Mouse (Mus musculus) hindbrain, embryonic 11.5 days (tissue): ENCODE measurements at regions not wholly inside any gene's neighbourhood (a gene's known extent, or its start where the extent isn't known, plus 50 kb on each side); places are given as distances from the start of the nearest gene placed in this dataset.
"Not testable (repeated sequence)": the region's sequence is repeated elsewhere in the genome, so short reads cannot be mapped to it uniquely, and the experiment has no call there.

Source experiments
- ATAC-seq: fragments of 200-750 bp; cut with Nextera tagmentation; 2 replicates; pipeline ENCODE4 v1.8.0; 2017; ENCODE audit warnings: mild to moderate bottlenecking, moderate TSS enrichment, moderate library complexity; ENCODE audit not compliant: low FRiP score
- DNase-seq: peaks from one replicate; pipeline ENCODE4 v3.0.0-alpha.2; 2015; ENCODE audit warnings: low spot score
- H3K27ac ChIP-seq: fragments of 300-500 bp; sonication (generic); 2 replicates; pipeline ENCODE4 v1.5.1; 2014; ENCODE audit warnings: mild to moderate bottlenecking, low read depth, low read length
- H3K27me3 ChIP-seq: fragments of 300-500 bp; sonication (generic); 2 replicates; pipeline ENCODE4 v1.6.1; 2014; ENCODE audit warnings: mild to moderate bottlenecking, low read length, moderate library complexity, mixed read lengths; ENCODE audit not compliant: control insufficient read depth, insufficient read depth
- H3K36me3 ChIP-seq: fragments of 300-500 bp; sonication (generic); 2 replicates; pipeline ENCODE4 v1.6.1; 2014; ENCODE audit warnings: mild to moderate bottlenecking, low read length, moderate library complexity, mixed read lengths; ENCODE audit not compliant: control insufficient read depth, insufficient read depth
- H3K4me1 ChIP-seq: fragments of 300-500 bp; sonication (generic); replicated peaks from 2 replicates; pipeline ENCODE4 v1.6.1; 2014; ENCODE audit warnings: low read length, mixed read lengths; ENCODE audit not compliant: control insufficient read depth, insufficient read depth
- H3K4me2 ChIP-seq: fragments of 300-500 bp; sonication (generic); replicated peaks from 2 replicates; pipeline ENCODE4 v1.6.1; 2014; ENCODE audit warnings: mild to moderate bottlenecking, low read depth, low read length
- H3K4me3 ChIP-seq: fragments of 300-500 bp; sonication (generic); 2 replicates; pipeline ENCODE4 v1.5.1; 2014; ENCODE audit warnings: low read depth, low read length
- H3K9ac ChIP-seq: fragments of 300-500 bp; sonication (generic); 2 replicates; pipeline ENCODE4 v1.6.1; 2014; ENCODE audit warnings: low read depth, low read length
- H3K9me3 ChIP-seq: fragments of 300-500 bp; sonication (generic); 2 replicates; pipeline ENCODE4 v1.6.1; 2016; ENCODE audit warnings: low read length; ENCODE audit not compliant: control insufficient read depth
- WGBS: fragments of 180-500 bp; shearing (Covaris S2); extraction: QIAGEN DNeasy Blood & Tissue Kit; methylation state at CpG from one replicate; pipeline ENCODE4 v1.1.7; 2014; 5-methylcytosine and 5-hydroxymethylcytosine counted together

GRCm38 (mm10) chr3:3302657-3303056 is 2447.9 kb upstream of the Gm8797 start:
- 0 out of 2 replicates have a peak, but pooled peaks have one; percentile 10 for ATAC-seq

GRCm38 (mm10) chr3:3308461-3308860 is 2442.1 kb upstream of the Gm8797 start:
- no peak overlapping the region for H3K4me2 ChIP-seq
- 57% methylated on average over 14 of the region's 14 CpGs for WGBS
- H3K27me3 ChIP-seq = no peaks in the 10 kb centered on the region
- no peaks in the 10 kb centered on the region for H3K4me1 ChIP-seq
- 0 out of 2 replicates have a peak, but pooled peaks cover 2% of the 10 kb centered on the region for H3K9me3 ChIP-seq
- no peak overlapping the region for H3K9ac ChIP-seq
- ATAC-seq = no peak
- no peaks in the 10 kb centered on the region for H3K36me3 ChIP-seq
- no peak overlapping the region for H3K27ac ChIP-seq
- no peak overlapping the region for H3K4me3 ChIP-seq
- DNase-seq = no peak

More at GRCm38 (mm10) chr3:3302657-3303056, 2447.9 kb upstream of the Gm8797 start:
- H3K4me3 ChIP-seq, H3K27me3 ChIP-seq, H3K9ac ChIP-seq, H3K4me1 ChIP-seq, H3K36me3 ChIP-seq, H3K27ac ChIP-seq, H3K9me3 ChIP-seq, H3K4me2 ChIP-seq: not testable (repeated sequence)
- DNase-seq = peak; percentile 7
- WGBS = 35% methylated on average over 6 of the region's 6 CpGs

- 61% methylated on average over 17 of the region's 18 CpGs for WGBS
- H3K27ac ChIP-seq = no peak overlapping the region
- no peak overlapping the region for H3K4me3 ChIP-seq
- DNase-seq = no peak
- H3K36me3 ChIP-seq = no peaks in the 10 kb centered on the region
- no peaks in the 10 kb centered on the region for H3K4me1 ChIP-seq
- no peak for ATAC-seq
- H3K9me3 ChIP-seq = 0 out of 2 replicates have a peak, but pooled peaks cover 2% of the 10 kb centered on the region
- H3K4me2 ChIP-seq = no peak overlapping the region
- H3K9ac ChIP-seq = no peak overlapping the region
- no peaks in the 10 kb centered on the region for H3K27me3 ChIP-seq
Measured at GRCm38 (mm10) chr3:3308996-3309395, 2441.6 kb upstream of the Gm8797 start.

GRCm38 (mm10) chr3:3310811-3311210 is 2439.8 kb upstream of the Gm8797 start:
- H3K36me3 ChIP-seq = no peaks in the 10 kb centered on the region
- DNase-seq (no peak), ATAC-seq (no peak)
- H3K27me3 ChIP-seq = no peaks in the 10 kb centered on the region
- no peak overlapping the region for H3K4me3 ChIP-seq
- no peak overlapping the region for H3K4me2 ChIP-seq
- WGBS = 44% methylated on average over 1 of the region's 1 CpGs
- 0 out of 2 replicates have a peak, but pooled peaks cover 2% of the 10 kb centered on the region for H3K9me3 ChIP-seq
- no peak overlapping the region for H3K27ac ChIP-seq
- no peak overlapping the region for H3K9ac ChIP-seq
- H3K4me1 ChIP-seq = no peaks in the 10 kb centered on the region

GRCm38 (mm10) chr3:3349634-3350033 is 2401.0 kb upstream of the Gm8797 start:
- ATAC-seq (no peak), DNase-seq (no peak)
- H3K9me3 ChIP-seq = no peaks in the 10 kb centered on the region
- no peak overlapping the region for H3K27ac ChIP-seq
- WGBS = 51% methylated on average over 5 of the region's 5 CpGs
- no peaks in the 10 kb centered on the region for H3K27me3 ChIP-seq
- H3K4me3 ChIP-seq = no peak overlapping the region
- no peaks in the 10 kb centered on the region for H3K36me3 ChIP-seq
- no peak overlapping the region for H3K9ac ChIP-seq
- H3K4me2 ChIP-seq = no peak overlapping the region
- H3K4me1 ChIP-seq = no peaks in the 10 kb centered on the region

GRCm38 (mm10) chr3:3370859-3371258 is 2379.7 kb upstream of the Gm8797 start:
- H3K4me1 ChIP-seq, H3K27ac ChIP-seq, H3K4me2 ChIP-seq, H3K9ac ChIP-seq, H3K4me3 ChIP-seq, H3K36me3 ChIP-seq, H3K9me3 ChIP-seq, ATAC-seq, H3K27me3 ChIP-seq, DNase-seq: not testable (repeated sequence)

- H3K4me2 ChIP-seq = no peak overlapping the region
- ATAC-seq = peak; percentile 95
Measured at GRCm38 (mm10) chr3:3388056-3388770, 2362.4 kb upstream of the Gm8797 start.

More at GRCm38 (mm10) chr3:3388056-3388770, 2362.4 kb upstream of the Gm8797 start:
- no peak overlapping the region for H3K9ac ChIP-seq
- no peaks in the 10 kb centered on the region for H3K9me3 ChIP-seq
- DNase-seq = peak; percentile 41
- no peak overlapping the region for H3K27ac ChIP-seq
- no peaks in the 10 kb centered on the region for H3K27me3 ChIP-seq
- no peaks in the 10 kb centered on the region for H3K36me3 ChIP-seq
- H3K4me1 ChIP-seq = no peaks in the 10 kb centered on the region
- WGBS = 31% methylated on average over 3 of the region's 3 CpGs
- H3K4me3 ChIP-seq = no peak overlapping the region
